Mouse (Mus musculus) gastrocnemius, adult 8-10 months (tissue): ENCODE measurements around the gene Serpinb2. TPM values are rescaled to one million over a fixed set of nuclear protein-coding genes. Genes with fewer than 3 reads are reported as not detected.

ENCODE experiments used
- DNase-seq, 2 experiments: peaks; one replicate each; pipeline ENCODE4 v3.0.0; 2022; ENCODE audit warnings: low spot score in 2 of 2
- total RNA-seq, 4 experiments: library from RNA; stranded (reverse); gene quantifications; 2 replicates each; pipeline ENCODE4 v1.2.4; 2022

Serpinb2 gene
- not detected for total RNA-seq

DNA sequence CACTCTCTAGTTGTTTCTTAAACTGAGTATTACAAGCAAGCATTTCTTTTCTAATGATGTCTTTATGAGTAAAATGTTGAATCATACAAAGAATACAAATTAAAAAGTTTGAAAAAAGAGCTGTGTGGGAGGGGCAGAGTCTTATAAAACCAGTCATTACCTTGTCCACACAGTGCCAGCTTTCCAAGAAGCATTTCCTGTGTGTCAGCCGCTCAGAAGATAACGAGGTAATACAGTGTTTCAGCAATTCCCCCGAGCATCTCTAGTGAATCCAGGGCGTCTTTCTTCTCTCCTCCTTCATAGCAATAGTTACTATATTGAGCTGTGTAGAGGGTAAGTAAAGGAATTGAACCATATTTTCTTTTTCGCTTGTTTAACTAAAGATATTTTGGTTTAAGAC is at the start of gene Serpinb2:
Gene Serpinb2 (plus strand): TSS at position 172 of the 400 bp plus-strand sequence.
- DNase-seq: no peak

DNA sequence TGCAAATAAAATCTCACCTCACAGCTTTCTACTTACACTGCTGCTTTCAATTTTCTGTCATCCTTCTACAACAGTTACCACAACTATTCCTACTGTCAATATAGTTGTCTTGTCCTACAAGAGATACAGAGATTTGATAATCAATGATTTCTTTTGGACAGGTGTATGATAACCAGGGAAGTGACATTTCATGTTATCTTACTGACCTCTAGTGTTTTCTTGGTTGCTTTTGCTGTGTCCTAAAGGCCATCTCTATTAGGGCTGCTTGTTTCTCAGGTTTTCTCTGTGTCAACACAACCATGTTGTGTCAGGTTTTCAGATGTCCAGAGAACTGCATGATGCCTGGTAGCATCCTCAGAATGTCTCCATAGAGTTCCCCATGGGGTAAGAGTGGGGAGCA is 31.3 kb upstream of the Serpinb2 start:
- no peak for DNase-seq

DNA sequence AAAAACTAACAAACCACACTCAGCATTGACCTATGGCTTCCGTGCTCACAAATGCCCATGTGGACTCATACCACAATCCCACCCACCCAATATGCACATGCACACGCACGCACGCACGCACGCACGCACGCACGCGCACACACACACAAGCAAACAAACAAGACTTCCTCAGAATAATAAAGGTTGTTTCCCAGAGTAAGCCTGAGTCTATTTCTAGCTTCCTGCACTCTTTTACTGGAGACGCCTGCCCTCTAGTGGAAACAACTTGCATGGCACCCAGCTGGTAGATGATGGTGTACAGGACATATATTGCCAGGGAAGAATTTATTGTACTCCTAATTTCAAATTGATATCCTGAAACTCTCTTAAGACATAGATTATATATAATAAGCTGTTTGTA is 29.8 kb upstream of the Serpinb2 start:
- DNase-seq: peak; percentile 23 to 27

DNA sequence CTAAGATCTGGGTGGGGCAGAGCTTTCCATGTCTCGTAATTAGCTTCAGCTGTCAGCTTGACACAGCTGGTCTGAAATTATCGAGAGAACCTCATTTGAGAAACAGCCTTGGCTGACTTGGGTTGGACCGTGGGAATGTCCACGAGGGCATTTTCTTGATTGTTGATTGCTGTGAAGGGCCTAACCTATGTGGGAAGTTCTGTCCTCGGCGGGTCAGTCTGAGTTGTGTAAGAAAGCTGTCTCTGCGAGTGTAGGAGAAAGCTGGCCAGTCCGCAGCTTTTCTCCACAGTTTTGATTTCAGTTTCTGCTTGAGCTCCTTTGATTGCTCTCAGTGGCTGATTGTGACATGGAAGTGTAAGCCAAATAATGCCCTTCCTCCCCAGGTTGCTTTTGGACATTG is 21.6 kb upstream of the Serpinb2 start:
- no peak for DNase-seq

DNA sequence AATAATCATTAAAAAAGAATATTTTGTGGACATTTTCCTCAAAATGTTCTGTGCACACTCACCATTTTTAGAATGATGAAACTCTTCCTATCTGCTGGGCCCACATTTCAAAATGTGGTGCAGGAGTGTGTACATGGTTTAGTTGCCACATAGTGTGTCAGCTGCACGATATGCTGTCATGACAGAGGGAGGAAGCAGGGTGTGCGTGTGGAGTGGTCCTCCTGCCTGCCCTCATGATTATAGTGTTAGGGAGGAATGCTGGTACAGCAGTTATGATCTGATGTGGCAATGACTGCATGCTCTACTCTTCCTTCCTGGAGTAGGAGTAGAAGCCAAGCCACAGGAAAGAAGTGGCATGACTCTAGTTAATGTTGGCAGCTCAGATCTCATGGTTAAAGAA is 14.4 kb upstream of the Serpinb2 start:
- DNase-seq: no peak

DNA sequence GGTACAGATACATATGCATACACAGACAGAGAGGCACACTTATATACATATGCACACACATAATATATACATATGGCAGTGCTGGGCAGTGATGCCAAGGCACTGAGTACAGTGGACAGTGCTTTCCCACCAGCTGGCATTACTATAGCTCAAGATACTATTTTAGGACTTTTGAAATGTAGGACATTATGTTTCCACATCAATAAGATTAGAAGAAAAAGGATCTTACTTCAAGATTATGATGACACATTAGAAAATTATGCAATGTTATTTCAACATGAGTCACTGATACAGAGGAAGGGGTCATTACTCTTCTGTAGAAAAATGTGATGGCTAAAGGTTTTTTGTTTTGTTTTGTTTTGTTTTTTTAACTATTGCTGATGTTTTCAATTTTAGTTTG is 9.2 kb upstream of the Serpinb2 start:
- DNase-seq: no peak

DNA sequence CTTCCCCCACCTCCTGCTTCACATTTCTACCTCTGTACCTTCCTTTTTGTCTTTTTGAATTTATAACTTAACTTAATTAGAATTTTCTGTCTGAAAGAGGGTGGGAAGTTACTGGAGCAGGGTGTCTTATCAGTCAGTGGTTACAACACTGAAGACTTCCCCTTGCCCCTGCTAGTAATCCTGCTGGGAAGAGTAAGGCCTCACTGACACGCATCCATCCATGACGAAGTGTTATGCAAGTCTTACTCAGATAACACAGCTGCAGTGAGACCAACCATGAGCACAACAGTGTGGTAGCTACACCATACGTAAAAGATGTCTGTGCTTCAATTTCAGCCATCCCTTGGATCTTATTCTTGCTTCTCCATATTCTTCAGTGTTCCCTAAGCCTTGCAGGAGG is 7.9 kb upstream of the Serpinb2 start:
- DNase-seq: no peak

DNA sequence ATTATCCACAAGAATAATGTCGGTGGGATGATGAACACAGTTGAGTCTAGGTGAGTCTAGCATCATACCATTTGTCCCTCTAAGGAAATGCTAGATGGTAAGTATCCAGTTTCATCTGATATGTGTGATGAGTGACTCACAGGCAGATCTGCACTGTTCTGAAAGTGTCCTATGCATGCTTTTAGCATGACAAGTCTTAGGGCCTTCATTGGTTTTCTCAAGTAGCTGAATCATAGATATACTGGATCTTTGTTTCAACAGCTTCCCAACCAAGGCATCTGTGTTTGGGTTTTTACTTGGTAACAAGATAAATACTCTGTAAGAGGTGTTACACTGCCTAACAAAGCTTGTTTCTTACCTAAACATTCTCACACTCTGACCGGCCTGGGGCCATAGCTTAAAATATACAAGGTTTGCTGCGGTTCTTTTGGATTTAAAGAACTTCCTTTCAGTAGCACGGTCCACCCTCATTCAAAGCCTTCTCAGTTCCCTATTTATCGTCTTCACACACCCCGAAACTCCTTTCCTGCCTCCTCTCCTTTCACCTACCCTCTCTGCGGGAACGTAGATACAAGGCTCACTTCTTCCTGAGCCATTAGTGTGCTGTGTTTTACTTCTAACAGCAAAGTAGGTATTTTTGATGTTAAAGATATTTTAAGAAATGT is 5.2 kb upstream of the Serpinb2 start:
- DNase-seq: no peak

DNA sequence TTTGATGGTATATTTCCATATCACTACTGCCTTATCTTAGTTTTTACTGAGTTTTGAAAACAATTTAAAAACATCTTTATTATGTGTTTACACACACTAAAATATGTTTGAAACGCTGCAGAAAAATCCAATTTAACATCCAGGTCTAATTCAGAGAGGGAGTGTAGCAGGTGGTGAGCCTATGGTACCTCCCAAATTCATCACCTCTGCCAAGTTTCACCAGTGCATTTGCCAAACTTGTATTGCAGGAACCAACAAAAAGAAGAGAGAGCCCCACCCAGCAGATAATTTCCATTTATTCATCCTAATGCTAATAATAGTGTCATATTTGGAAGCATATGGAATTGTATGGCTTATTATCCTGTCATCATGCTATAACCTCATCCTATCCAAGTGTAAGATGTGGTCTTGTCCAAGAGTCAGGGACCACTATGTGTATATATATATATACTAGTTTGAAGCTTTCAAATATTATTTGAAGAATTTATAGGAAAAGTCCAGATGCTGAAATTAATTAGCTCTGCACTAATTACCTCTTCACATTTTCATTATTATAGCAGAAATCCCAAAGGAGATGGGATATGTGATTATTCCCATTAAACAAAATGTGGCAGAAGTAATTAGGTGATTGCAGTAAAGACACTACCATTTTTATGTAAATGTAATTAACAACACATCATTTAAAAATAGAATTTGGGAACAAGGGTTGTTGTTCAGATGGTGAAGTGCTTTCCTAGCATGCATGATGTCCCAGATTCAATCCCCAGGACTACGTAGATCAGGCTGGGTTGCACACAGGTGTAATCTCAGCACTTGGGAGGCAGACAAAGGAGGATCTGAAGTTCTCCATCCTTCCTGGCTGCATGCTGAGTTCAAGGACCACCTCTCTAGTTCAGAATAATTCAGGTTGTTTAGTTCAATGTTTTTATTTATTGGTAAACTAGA is 1.2 kb downstream of the Serpinb2 start:
- no peak for DNase-seq

DNA sequence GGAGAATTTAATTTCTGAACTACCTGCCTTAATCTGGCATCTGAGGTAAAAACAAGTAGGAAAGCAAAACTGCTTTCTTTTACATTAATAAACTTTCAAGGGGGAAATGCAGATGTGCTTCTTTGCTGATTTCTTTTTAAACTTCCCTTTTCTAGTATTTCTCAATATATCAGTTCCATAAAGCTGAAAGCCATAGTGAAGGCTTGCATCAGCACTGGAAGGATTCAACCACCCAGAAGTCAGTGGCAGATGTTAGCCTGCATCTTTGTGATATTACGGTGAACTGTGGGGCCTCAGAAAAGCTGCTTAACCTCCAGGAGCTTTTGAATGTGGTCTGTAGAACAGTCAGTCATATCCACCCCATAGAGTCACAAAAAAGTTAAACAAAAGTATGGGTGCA is 2.3 kb downstream of the Serpinb2 start:
- DNase-seq: no peak

DNA sequence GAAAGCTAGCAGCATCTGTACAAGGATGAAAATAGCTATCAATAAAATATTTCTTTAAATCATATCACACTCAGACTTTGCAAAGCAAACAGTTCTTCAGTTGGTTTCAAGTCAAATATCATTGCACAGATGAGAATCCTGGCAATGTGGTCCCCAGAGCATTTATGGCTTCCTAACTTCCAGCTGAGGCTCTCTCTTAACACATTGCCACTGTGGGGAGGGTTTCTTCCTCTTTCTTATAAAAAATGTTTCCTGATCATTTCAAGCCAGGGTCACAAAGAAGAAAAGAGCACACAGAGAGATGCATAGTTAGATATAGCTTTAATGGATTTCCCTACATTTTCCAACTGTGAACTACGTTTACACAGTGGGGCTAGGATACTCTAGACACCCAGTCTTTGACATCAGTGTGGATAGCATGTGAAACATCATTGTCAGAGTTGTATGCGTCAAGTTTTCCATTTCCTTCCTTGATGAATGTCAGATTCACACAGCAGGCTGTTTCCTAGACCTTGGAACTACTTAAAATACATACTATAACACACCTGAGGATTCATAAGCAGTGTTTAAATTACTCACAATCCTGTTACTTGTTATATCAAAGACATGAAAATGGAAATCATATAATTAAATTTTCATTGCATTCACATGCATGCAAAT is 4.7 kb downstream of the Serpinb2 start:
- DNase-seq: no peak

DNA sequence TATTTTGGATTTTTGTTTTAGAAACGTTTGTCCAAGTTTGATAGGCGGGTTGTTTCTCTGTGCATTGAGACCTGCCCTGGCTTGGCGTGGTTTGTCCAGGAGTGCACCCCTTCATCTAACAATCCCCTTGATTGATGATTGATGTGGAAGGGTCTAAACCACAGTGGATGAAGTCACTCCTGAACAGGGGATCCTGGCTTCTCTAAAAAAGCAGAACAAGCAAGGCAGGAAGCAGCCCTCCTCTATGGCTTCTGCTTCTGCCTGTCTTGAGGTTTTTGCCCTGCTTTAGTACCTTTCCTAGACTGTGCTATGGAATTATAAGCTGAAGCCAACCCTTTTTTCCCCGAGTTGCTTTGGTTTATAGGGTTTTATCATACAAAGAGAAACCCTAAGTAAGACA is 14.4 kb downstream of the Serpinb2 start:
- no peak for DNase-seq

DNA sequence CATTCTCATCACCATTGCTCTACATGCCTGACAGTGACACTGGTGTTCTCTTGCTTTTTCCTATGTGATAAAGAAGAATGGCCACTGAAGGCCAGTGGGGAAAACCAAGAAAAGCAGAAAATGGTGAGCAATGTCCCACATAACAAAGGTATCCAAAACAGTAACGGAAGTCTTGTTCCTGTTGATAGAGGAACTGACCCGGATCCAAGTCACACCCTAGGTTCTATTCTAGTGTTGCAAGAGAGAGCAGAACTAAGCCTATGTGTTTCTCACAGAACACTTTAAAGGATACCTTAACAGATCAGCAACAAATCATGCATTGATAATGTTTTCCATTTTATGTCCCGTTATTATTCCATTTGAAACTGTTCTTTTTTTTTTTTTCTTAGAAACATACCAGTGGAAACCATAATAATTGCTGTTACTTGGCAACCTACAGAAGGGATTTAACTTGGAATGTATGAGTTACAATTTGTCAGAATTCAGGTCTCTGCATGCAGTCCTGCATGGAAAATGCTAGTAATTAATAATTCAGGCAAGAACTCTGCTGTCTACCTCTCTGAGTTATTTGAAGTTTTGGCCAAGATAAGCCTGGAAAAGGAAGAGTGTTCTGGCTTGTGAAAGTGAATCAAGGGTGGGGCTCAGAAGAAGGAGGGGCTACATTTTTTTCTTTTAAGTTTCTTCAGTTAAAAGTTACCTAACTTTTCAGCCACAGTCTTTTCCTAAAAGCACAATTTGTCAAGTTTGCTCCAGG is 17.3 kb downstream of the Serpinb2 start:
- no peak for DNase-seq

DNA sequence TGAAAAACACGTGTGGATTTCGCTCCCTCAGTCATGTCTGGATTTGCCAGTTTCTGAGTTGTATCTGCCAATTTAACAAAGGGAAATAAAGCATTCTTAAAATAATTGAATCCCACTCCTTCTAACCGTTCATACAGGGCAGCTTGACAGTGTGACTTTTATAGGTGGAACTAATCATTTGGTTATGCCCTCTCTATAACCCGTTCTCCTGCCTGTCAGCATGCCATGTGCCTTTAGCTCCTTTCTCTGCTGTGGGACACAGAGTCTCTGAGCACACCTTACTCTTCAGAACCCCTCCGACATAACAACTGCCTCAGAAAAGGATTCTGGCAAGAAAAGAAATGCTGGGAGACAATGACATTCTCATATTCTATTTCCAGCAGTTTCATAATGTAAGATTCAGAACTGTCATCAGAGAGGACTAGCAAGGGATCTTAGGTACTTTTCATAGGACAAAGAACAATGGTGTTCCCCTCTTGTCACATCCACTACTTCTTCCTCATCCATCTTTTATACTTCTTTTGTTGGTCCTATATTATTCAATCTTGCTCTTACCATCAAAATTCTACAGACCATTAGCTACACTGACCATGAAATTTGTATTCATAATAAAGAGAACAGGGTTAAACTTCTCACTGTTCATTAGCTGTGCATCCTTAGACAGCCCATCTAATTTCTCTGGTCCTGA is 18.3 kb downstream of the Serpinb2 start:
- DNase-seq: no peak

DNA sequence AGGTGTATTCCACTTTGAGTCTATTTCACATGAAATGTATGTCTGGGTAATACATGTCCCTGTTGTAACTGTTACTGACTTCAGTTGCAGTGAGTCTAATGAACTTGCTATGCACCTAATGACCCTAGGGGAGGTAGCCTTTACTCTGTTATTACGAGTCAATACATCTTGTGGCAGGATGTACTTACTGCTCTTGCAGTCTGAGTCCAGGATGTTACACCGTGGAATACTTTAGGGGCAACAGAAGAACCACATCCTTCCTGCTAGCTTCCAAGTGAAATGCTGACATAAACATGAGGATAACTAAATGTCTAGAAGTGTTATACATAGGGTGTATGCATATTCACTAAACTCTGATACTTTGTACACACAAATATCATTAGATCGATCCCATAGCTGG is 22.5 kb downstream of the Serpinb2 start:
- DNase-seq: no peak

DNA sequence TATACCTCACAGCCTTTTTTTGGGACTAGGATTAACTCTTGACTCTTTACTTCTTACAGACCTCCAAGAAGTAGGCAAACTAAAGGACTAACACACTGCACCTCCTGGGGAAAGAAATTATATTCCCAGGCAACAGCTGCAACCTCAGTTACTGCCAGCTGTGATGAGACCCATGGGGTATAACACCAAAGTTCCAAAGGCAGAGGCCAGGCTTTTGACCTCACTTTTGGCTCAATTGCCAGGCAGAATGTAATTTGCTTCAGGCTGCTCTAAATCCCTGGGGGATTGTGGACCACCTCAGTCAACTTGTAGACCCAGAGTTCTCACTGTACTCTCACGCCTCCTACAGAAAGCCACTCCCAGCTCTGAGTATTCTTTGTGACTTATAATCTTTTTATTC is 26.2 kb downstream of the Serpinb2 start:
- DNase-seq: no peak

DNA sequence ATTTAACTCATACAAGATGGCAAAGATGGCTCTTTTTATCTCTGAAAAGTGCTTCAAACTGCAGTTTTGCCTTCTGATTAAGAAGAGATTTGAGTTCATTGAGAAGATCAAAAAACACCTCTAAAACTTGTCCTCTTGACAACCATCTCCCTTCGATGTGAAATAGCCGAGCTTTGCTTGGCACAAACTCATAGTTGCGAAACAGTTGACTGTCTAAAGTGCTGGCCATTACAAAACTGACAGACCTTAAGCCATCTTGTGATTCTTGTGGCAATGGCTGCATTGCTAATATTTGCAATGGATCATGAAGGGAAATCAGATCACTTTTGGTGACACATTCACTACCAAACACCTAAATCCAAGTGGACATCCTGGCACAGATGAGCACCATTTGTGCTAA is 48.3 kb downstream of the Serpinb2 start:
- DNase-seq: no peak

DNA sequence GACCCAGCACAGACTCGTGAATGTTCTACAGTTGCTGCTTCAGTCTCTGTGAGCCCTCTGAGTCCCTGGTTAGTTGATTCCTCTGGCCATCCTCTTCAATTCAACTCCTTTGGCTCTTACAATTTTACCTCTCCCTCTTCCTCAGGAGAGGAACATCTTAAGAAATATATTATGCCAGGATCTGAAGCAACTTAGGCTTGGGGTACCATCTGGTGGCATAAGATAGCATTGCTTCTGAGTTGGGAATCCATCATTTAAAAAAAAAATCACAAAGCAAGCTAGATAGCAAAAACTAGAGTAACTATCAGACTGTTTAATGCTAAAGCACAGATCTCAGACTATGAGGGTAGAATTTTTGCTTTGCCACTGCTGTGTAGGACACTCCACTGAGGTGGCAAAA is 50.9 kb downstream of the Serpinb2 start:
- DNase-seq: no peak

DNA sequence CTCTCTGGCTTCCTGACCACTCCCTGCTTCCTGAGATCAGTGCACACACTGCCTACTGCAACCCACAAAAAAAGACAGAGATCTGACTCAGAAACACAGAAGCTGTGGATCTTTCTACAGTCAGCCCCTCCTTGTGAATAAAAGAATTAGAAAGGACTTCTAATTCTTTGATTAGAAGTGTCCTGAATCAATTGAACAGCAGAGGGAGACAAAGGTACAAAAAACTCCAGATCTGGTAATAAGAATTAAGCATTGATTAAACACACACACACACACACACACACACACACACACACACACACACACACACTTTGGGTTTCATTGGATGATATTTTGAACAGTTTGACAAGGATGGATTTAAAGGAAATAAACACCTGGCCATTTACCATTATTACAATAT is 54.4 kb downstream of the Serpinb2 start:
- DNase-seq: no peak

DNA sequence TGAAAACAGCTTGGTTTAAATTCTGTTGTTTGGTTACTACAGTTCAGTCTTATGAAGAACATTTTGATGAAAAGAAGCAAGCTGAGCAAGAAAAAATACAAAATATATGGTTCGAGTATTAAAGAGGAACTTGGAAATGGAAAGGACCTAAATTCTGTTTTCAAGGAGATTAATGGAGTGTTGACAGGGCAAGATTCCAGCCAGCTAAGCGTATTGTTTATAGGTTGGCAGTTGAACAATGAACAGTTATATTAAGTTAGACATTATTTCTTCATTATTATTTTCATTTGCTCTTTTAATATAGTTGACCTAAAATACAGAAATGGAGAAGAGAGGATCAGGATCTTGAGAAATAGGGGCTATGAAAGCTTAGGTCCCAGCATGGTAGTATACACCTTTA is 64.9 kb downstream of the Serpinb2 start:
- no peak for DNase-seq

DNA sequence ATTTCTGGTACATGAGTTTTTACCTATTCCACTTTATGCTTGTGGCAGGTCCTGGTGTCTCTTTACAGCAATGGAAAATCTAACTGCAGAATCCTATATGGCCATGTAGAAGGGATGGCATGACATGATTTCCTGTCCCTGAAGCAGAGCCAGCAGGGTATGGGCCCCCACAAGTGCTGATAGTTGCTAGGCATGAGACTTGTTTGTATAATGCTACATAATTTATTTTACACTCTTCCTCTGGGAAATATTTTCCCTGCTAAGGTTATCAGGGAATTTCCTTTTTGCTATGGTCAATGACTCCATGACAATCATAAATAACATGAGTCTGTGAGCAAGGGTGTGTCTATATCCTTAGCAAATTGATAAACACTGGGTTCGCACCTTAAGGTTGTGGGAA is 66.3 kb downstream of the Serpinb2 start:
- DNase-seq: no peak
